Mouse (Mus musculus): ENCODE data around the gene Arpc1b.
"Not testable (repeated sequence)": the region's sequence is repeated elsewhere in the genome, so short reads cannot be mapped to it uniquely, and the experiment has no call there.

Gene Arpc1b

DNA sequence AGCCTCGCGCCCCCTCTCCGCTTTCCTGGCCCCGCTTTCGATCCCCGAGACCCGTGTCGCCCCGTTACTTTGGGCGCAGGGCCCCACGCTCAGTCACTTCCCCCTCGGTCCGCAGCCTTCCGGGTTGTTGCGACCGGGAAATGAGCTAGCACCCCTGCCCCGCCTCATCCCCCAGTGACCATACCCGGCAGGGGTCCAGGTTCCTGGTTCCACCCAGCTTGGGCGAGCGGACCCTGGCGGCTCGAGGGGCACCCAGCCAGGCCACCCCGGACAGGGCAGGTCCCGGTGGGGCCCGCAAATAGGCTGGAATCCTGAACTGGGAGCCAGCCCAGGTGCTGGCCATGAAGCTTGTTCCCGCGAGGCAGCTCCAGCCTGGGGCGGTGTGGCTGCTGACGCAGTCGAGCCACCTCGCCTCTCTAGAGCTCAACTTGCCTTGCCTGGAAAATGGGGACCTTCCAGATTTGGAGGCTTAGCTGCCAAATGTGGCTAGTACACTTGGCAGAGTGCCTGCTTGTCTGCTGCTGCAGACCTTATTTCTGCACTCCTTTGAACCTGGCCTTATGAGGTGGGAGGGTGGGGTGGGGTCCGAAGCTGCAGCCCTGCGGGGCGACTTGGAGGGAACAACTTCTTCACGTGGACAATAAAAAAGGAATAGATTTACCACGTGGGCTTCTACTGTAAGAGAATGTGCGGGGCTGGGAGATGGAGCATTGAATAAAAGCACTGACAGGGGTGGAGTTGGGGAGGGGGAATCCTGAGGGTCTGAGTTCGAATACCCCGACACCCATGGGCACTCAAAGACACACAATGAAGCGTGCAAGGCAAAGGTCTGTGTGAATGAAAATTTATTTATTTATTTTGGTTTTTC, 825 bp downstream of the Arpc1b start:
- DNase-seq (ENCODE audit: low spot score), result peak; percentile 46

DNA sequence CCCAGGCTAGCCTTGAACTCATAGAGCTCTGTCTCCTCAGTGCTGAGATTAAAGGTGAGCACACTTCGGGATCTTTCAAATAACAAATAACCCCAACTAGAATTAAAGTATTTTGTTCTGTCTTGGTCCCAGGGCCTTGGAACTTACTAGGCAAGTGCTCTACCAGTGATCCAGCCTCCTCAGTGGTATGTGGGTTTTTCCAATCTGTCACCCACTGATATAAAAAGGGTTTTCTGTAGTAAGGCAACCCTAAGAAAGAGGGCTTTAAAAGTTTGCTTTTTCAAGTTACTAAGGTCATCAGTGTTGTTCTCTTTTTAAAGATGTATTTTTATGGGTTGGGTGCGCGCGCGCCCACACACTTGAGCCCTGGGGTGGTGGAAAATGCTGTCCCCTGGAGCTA, 1.7 kb downstream of the Arpc1b start:
- DNase-seq (ENCODE audit: low spot score), result no peak

DNA sequence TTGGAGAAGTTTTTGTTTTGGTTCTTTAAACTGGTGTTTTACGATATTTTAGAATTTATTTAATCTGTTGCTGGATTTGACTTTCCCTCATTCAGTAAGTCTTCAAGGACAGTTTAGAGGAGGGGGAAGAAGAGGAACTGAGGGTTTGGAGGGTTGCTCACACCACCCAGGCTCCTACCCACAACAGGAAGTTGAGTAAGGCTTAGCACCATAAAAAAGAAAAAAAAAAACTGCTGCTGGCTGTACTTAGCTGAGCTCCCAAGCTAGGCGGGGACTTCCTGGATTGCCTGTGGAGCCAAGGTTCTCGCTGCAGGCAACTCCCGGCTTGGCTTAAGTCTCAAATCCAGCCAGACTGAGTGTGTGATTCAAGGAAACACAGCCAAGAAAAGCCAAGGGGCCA, 2.3 kb downstream of the Arpc1b start:
- peak; percentile 77 for DNase-seq (ENCODE audit: low spot score)

DNA sequence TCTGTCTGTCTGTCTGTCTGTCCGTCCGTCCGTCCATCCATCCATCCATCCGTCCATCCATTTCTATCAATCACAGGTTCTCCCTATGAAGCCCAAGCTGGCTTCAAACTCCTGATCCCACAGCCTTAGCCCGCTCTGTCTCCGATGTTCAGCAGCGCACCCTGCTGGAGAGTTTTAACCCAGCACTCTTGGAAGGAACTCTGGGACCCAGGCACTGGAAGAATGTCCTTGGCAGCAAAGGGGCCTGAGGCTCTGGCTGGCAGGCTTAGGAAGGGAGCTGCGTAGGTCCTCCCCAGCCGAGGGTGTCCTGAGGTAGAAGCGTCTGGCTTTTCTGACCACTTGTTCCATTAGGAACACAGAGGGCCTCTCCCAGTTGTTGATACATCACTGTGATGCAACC, 2.9 kb downstream of the Arpc1b start:
- DNase-seq (ENCODE audit: low spot score), result peak; percentile 60

DNA sequence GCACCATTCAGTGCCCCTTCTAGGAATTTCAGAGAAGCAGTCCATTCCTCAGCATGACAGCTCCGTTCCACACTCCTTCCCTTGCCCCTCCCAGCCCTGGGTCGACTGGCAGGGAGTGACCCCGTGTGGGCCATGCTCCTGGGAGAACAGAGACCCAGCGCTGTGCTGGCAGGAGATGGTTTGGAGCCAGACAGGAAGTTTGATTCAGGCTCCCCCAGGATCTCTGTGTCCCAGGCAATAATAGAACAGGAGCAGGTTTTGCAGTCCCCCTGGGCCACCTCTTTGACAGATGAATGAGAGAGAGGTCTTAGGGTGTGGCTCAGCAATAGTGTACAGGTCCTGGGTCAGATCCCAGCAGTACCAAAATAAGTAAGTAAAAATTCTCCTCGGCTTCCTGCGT, 4.0 kb downstream of the Arpc1b start:
- no peak for DNase-seq (ENCODE audit: low spot score)

DNA sequence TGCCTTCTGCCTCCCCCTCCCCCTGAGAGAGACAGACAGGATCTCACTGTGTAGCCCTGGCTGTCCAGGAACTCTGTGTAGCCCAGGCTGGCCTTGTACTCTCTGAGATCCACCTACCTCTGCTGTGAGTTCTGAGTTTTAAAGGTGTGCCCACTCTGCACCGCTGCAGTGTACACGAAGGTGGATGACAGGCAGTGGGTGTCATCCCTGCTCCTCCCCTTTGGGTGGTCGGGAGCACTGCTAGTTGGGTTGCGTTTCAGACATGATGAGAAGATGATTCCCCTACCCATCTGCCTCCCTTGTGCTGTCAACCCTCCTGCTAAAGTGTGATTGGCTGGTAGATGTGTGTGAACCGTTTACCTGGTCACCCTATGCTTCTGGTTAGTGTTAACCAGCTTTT, 4.4 kb downstream of the Arpc1b start:
- no peak for DNase-seq (ENCODE audit: low spot score)

DNA sequence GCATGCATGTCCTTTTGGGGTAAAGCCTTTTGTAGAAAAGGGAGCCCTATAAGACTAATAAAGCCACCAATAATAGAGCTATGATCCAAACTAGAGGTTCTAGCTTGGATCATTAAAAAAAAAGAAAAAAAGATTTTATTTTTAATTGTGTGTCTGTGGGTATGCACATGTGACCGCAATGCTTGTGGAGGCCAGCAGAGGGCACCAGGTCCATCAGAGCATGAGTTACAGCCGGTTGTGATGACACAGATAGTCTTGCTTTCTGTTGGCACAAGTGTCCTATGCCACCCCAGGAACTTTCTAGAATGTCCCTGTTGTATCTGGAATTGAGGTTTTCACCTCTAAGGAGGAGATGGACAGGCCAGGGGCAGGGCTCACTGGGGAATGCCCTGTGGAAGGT, 5.4 kb downstream of the Arpc1b start:
- DNase-seq (ENCODE audit: low spot score), result no peak

DNA sequence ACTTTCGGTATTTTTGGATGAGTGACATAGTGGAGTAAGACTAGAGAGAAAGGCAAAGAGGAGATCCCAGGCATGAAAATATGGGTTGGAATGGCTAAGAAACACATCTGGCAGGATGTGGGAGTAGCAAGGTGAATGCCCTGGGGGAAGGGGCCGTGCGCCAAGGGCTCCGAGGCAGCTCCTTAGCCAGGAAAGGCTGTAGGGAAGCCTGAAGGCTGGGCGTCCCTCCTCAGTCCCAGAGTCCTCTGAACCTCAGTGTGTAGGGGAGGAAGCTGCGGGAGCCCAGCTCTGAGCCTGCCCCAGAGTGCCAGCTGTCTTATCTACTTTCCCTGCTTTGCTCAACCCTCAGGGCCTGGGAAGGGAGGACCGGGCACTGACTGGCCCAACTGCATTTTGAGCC, 6.9 kb downstream of the Arpc1b start:
- DNase-seq (ENCODE audit: low spot score), result no peak

DNA sequence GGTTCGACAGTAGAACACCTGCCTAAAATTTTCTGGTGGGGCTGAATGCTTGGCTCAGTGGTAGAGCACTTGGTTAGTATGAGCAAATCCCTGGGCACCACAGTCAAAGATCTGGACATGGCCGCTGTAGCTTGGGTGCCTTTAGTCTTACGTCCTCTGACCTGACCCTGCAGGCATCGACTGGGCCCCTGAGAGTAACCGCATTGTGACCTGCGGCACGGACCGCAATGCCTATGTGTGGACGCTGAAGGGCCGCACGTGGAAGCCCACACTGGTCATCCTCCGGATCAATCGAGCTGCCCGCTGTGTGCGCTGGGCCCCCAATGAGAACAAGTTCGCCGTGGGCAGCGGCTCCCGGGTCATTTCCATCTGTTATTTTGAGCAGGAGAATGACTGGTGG, 9.4 kb downstream of the Arpc1b start:
- no peak for DNase-seq (ENCODE audit: low spot score)

DNA sequence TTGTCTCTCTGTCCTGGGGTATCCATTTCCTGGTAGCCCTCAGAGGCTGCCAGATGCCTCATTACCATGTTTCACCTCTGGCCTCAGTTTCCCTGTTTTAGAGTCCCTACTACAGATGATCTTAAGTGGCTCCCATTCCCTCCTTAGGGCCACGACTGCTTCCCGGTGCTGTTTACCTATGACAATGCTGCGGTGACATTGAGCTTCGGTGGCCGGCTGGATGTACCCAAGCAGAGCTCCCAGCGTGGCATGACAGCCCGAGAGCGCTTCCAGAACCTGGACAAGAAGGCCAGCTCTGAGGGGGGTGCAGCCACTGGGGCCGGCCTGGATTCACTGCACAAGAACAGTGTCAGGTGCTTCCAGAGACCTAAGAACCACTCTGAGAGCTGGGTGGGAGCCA, 12.6 kb downstream of the Arpc1b start:
- no peak for DNase-seq (ENCODE audit: low spot score)

DNA sequence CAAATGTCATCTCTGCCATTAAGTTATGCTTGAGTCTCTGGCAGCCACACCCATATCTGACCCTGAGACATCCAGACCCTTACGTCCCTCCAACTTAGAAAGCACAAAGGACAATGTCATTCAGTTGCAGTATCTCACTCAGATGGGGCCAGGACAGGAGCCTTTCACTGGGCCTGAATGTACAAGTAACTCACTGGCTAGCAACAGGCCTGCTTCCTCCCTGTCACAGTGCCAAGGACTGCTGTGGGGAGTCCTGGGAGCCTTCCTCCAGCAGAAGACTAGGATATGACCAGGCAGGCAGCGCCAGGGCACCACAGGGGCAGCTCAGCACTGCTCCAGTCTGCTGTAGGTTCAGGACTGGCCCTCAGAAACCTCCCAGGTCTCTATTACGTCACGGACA, 15.1 kb downstream of the Arpc1b start:
- DNase-seq (ENCODE audit: low spot score), result no peak

DNA sequence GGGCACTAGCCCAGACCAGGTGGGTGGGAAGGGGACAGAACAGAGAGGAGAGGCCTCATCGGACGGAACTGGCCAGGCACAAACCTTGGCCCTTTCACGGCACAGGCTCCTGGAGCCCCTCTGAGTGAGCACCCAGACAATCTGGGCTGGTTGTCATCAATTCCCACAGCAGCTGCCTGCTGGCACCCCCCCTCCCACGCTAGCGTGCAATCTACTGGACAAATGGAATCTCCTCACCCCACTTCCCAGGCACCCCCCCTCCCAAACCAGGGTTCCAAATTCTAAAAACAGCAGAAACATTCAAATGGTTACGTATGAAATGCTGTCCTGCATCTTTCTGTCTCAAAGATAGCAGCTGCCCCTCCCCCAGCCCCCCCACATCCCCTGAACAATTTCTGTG, 15.8 kb downstream of the Arpc1b start:
- not testable (repeated sequence) for DNase-seq (ENCODE audit: low spot score)

DNA sequence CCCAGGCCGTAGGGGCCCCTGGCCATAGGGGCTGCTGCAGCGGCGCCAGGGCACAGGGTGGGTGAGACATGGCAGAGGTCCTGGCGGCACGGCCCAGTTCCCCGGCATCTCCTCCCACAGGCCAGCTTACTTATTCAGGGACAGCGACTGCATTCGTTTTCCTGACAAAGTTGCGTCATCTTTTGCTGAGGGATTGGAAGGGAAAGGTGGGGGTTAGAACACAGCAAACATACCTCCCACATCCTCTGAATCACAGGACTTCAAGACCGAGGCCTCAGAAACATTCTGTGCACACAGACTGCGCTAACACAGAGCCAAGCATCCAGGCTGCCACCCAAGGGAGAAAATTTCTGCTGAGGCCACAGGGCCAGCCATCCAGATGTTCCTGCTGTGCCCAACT, 16.2 kb downstream of the Arpc1b start:
- DNase-seq (ENCODE audit: low spot score), result no peak

DNA sequence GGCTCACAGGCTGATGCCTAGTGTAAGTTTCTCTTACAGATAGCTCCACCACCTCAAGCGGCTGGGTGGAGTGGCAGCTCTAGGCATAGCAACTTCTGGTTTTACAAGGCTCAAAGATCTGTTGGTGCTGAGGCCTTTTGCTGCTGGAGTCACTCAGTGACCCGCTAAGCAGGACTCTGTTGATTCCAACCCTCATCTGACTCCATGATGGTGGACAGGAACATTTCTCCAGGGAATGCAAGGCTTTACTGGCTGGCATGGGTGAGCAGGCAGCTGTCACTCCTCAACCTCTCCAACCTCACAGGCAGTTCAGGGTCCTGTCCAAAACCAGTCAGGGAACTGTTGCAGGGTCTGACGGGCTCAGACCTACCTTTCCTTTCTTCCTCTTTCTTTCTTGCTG, 17.0 kb downstream of the Arpc1b start:
- DNase-seq (ENCODE audit: low spot score), result no peak

DNA sequence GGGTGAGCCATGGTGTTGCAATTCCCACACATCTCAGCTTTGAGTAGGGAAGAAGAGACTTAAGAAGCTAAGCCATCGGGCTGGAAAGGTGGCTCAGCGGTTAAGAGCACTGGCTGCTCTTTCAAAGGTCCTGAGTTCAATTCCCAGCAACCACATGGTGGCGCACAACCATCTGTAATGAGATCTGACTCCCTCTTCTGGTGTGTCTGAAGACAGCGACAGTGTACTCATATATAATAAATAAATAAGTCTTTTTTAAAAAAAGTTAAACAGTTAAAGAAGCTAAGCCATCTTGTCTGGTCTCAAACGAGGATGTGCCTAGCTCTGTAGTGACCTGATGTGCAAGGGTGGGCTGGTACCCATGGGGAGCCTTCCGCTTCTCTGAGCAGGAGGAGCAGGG, 19.3 kb downstream of the Arpc1b start:
- not testable (repeated sequence) for DNase-seq (ENCODE audit: low spot score)

DNA sequence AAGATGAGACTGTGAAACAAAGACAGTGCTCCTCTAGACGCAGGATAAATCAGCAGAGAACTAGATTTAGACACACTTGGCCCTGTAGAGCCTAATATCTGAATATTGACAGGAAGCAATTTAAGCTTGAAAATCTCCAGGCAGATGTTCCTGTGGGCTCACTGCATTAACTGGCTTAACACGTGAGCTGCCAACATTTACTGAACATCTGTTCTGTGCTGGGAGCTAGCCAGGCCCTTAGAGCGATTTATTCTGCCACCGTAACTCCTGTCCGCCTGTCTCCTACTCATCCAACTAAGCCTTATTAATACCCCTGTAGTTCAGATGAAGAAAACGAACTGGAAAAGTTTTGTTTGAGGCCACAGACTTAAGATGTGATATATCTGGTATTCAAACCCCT, 24.8 kb downstream of the Arpc1b start:
- DNase-seq (ENCODE audit: low spot score), result no peak

DNA sequence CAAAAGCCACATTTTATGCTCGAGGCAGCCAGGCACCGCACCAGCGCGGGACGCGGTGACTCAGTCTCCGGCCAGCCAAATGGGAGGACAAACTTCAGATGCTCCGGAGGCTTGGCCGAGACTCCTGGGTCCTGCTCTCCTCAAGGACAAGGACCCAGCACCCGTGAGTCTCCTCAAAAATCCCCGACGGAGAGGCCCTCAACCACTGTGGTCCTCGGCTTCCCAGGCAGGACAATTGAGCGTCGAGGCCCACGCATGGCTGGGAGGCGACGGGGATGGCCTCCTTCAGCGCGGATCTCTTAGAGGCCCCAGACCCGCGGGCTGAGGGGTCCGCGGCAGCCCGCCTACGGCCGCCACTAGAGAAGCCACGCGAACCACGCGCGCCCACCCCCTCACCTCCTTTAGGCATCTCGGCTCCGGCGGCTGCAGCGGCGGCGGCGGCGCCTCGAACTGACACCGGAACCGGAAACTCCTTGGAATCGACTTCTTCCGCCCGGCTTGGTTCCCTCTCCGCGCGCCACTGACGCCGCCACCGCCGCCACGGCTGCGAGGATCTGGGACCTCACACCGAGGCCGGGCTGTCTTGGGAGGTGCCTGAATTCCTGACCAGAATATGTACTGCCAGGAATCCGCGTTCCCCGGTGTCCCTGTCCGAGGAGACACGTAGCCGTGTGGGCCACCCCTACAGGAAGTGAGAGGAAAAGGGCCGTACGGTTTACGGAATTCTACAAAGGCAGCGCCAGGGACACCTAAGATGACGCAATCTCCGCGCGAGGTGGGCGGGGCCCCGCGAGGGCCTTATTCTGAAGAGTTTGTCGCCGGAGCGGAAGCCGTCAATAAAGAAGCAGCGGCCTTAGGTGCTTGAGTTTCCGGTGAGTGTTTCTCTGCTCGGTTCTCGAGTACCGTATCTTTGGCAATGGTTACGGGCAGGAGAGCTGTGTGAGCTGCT, 25.8 kb downstream of the Arpc1b start, which contains the start of the genes Pdap1 and Bud31:
Gene Pdap1, minus strand, starts transcription at position 668 of the 949 bp plus-strand sequence.
Gene Bud31, plus strand, starts transcription at position 792 of the 949 bp plus-strand sequence.
- peak; percentile 89 for DNase-seq (ENCODE audit: low spot score)

DNA sequence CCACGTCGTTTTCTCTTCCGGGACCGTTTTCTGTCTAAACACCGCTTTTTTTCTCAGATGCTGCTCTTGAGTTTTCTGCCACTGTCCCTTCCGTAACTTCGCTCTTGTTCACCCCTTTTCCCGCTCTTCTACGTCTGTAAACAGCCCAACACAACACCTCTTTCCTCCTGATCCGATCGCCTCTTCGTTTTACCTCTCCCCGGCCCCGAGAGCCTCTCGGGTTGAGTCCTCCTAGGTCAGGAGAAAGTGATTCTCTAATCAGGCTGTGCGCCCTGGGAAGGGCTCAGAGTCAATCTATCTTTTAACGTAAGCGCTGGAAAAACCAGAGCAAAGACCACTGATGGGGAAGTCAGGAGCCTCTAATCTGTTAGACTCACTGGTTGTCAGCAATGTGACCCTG, 26.6 kb downstream of the Arpc1b start:
- no peak for DNase-seq (ENCODE audit: low spot score)

DNA sequence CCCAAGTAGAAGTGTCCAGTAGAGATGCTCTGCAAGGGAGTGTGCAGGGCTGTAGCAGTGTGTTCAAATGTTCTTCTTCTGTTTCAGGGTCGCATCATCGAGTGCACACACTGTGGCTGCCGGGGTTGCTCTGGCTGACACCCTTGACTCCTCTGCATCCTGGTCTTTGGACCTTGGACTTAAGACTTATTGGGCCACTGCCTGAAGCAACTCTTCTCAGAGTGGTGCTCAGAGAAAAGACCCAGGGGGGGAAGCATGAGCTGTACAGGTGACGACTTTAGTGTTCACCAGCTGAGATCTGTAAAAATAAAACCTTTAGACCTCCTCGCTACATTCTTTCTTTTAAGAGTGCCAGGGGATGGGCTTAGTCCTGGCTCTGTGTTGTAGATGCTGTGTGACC, 33.7 kb downstream of the Arpc1b start:
- DNase-seq (ENCODE audit: low spot score), result no peak

DNA sequence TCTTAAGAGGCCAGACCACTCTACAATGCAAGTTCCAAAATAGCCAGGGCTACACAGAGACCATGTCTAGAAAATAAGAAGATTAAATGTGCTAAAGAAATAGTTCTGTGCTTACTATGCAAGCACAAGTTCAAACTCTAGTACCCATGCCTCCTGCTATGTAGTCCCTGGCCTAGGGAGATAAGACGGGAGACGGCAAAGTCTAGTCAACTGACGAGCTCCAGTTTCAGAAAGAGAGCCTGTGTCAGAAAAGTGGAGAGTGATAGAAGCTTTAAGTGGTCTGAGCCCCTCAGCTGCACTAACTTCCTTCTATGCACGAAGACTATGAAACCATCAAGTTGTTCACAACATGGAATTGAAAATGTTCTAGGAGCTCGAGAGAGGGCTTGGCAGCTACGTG, 35.3 kb downstream of the Arpc1b start:
- no peak for DNase-seq (ENCODE audit: low spot score)

DNA sequence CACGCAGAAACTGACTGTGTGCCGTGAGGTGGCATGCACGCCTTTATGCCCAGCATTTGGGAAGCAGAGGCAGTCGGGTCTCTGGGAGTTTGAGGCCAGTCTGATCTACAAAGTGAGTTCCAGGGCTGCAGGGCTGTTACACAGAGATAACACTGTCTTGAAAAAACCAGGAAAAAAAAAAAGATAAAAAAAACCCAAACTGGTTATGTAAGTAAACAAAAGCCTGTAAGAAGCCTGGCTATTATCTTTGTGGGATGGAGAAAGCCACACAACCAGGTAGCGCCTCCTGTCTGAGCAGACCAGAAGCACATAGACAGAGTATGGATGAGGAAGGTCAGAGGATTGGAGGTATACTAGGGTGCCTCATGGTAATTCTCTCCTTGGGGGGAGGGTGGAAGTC, 38.7 kb downstream of the Arpc1b start:
- no peak for DNase-seq (ENCODE audit: low spot score)

DNA sequence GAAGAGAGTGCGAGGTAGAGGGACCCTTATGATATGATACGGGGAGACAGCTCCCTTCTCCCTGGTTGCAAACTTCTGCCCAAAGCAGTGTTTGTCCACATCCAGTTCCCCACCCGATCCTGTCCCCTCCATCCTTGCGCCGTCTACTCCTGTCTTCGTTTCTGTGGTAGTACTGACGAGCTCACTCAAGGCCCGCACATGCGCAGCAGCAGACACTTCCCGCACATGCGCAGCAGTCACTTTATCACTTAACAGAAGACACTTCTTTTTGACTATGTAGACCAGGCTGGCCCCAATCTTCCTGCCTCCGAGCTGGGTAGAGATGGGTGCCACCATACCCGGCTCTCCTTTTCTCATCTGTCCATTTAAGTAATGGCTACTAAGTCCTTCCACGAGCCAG, 47.3 kb downstream of the Arpc1b start:
- DNase-seq (ENCODE audit: low spot score), result no peak

DNA sequence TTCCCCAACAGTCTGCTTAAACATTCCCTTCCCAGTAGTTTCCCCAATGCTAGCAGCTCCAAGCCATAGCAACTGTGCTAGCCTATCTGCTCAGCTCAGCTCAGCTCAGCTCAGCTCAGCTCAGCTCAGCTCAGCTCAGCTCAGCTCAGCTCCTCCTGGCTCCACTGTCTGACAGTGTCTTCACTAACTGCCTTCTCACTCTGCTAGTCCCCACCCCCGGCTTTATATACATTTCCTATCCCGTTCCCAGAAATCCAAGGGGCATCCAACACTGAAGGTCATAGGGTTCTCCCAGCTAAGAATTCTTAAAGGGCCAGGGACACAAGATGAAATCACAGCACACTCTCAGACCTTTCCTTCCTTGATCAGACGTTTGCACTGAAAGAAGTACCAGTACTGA, 50.7 kb downstream of the Arpc1b start:
- no peak for DNase-seq (ENCODE audit: low spot score)

Data from ovary, adult 18-20 months (tissue).